Mouse (Mus musculus) heart, embryonic 14.5 days (tissue): ENCODE measurements at regions not wholly inside any gene's neighbourhood (a gene's known extent, or its start where the extent isn't known, plus 50 kb on each side); places are given as distances from the start of the nearest gene placed in this dataset.

Experiments
- ATAC-seq: fragments of 200-750 bp; cut with Nextera tagmentation; 2 replicates; pipeline ENCODE4 v1.8.0; 2017; ENCODE audit warnings: low read depth, moderate TSS enrichment; ENCODE audit not compliant: insufficient number of reproducible peaks, insufficient read depth, low FRiP score
- H3K27ac ChIP-seq, 2 experiments: fragments of 200-500 bp in 1 of 2; fragments of 300-500 bp in 1 of 2; sonication (generic) in 1 of 2; replicated peaks in 1 of 2; 2 replicates each; pipeline ENCODE4 v1.5.1; 2012 to 2014; ENCODE audit warnings: low read depth in 2 of 2, low read length in 2 of 2, control low read depth in 1 of 2, mild to moderate bottlenecking in 1 of 2, mixed read lengths in 1 of 2; ENCODE audit not compliant: control insufficient read depth in 1 of 2, insufficient read depth in 1 of 2
- H3K27me3 ChIP-seq: fragments of 300-500 bp; sonication (generic); 2 replicates; pipeline ENCODE4 v1.6.1; 2014; ENCODE audit warnings: mild to moderate bottlenecking, low read length, control low read depth; ENCODE audit not compliant: control insufficient read depth, insufficient read depth
- H3K36me3 ChIP-seq: fragments of 300-500 bp; sonication (generic); 2 replicates; pipeline ENCODE4 v1.6.1; 2014; ENCODE audit warnings: mild to moderate bottlenecking, control low read depth, low read length, mixed read lengths; ENCODE audit not compliant: control insufficient read depth, insufficient read depth
- H3K4me1 ChIP-seq, 2 experiments: fragments of 200-500 bp in 1 of 2; fragments of 300-500 bp in 1 of 2; sonication (generic) in 1 of 2; 2 replicates each; pipeline ENCODE4 v1.6.1; 2012 to 2014; ENCODE audit warnings: low read length in 2 of 2, control low read depth in 1 of 2, mixed read lengths in 1 of 2; ENCODE audit not compliant: control insufficient read depth in 2 of 2, insufficient read depth in 2 of 2
- H3K4me2 ChIP-seq: fragments of 300-500 bp; sonication (generic); 2 replicates; pipeline ENCODE4 v1.6.1; 2014; ENCODE audit warnings: mild to moderate bottlenecking, low read length
- H3K4me3 ChIP-seq, 2 experiments: fragments of 200-500 bp in 1 of 2; fragments of 300-500 bp in 1 of 2; sonication (generic) in 1 of 2; 2 replicates each; pipeline ENCODE4 v1.5.1; 2012 to 2014; ENCODE audit warnings: low read length in 2 of 2, mild to moderate bottlenecking in 2 of 2, control low read depth in 1 of 2, low read depth in 1 of 2, moderate library complexity in 1 of 2; ENCODE audit not compliant: control insufficient read depth in 1 of 2, insufficient read depth in 1 of 2
- H3K9ac ChIP-seq: fragments of 300-500 bp; sonication (generic); 2 replicates; pipeline ENCODE4 v1.6.1; 2014; ENCODE audit warnings: mild to moderate bottlenecking, low read length
- H3K9me3 ChIP-seq: fragments of 300-500 bp; sonication (generic); 2 replicates; pipeline ENCODE4 v1.6.1; 2016; ENCODE audit warnings: low read length, control low read depth; ENCODE audit not compliant: control insufficient read depth
- WGBS: fragments of 180-500 bp; shearing (Covaris S2); extraction: QIAGEN DNeasy Blood & Tissue Kit; methylation state at CpG from one replicate; pipeline ENCODE4 v1.1.7; 2014; 5-methylcytosine and 5-hydroxymethylcytosine counted together

GRCm38 (mm10) chr16:29833875-29834274, 230.3 kb upstream of the Hes1 start:
- Histone ChIP-seq H3K4me3 (no peak overlapping the region), H3K9ac (no peak overlapping the region), H3K27ac (no peak overlapping the region), H3K27me3 (no peaks in the 10 kb centered on the region), H3K9me3 (peaks cover 4% of the 10 kb centered on the region; the same call in 1 of the 2 replicates), H3K36me3 (no peaks in the 10 kb centered on the region), H3K4me2 (no peak overlapping the region), H3K4me1 (peaks cover 12 to 18% of the 10 kb centered on the region in 2 experiments)
- ATAC-seq: no peak
- WGBS: 75% methylated on average over 6 of the region's 6 CpGs

GRCm38 (mm10) chr16:29834669-29835068, 229.5 kb upstream of the Hes1 start:
- no peak overlapping the region for H3K4me3 ChIP-seq
- no peak for ATAC-seq
- no peak overlapping the region for H3K9ac ChIP-seq
- no peaks in the 10 kb centered on the region for H3K27me3 ChIP-seq
- no peak overlapping the region for H3K27ac ChIP-seq
- H3K4me1 ChIP-seq: peaks cover 20 to 22% of the 10 kb centered on the region in 2 experiments
- no peaks in the 10 kb centered on the region for H3K9me3 ChIP-seq
- H3K4me2 ChIP-seq: no peak overlapping the region
- no peaks in the 10 kb centered on the region for H3K36me3 ChIP-seq
- WGBS: 86% methylated on average over 6 of the region's 6 CpGs

- H3K27ac ChIP-seq: no peak overlapping the region
- H3K36me3 ChIP-seq: no peaks in the 10 kb centered on the region
- H3K9ac ChIP-seq: no peak overlapping the region
- 0 out of 4 replicates have a peak overlapping the region, but pooled peaks have one; percentile 2 to 6 for H3K4me3 ChIP-seq
- H3K27me3 ChIP-seq: no peaks in the 10 kb centered on the region
- 15% methylated on average over 14 of the region's 14 CpGs for WGBS
- peak overlapping the region; percentile 53 for H3K4me2 ChIP-seq
- peaks cover 15 to 16% of the 10 kb centered on the region in 2 experiments for H3K4me1 ChIP-seq
- no peaks in the 10 kb centered on the region for H3K9me3 ChIP-seq
- ATAC-seq: no peak
These were observed 227.1 kb upstream of the Hes1 start for GRCm38 (mm10) chr16:29837025-29837629.

- Histone ChIP-seq H3K9me3 (no peaks in the 10 kb centered on the region), H3K27ac (no peak overlapping the region), H3K4me2 (no peak overlapping the region), H3K36me3 (no peaks in the 10 kb centered on the region), H3K4me1 (peaks cover 15 to 16% of the 10 kb centered on the region in 2 experiments), H3K4me3 (no peak overlapping the region), H3K27me3 (no peaks in the 10 kb centered on the region), H3K9ac (no peak overlapping the region)
- ATAC-seq: no peak
- 91% methylated on average over 5 of the region's 5 CpGs for WGBS
These were observed 226.3 kb upstream of the Hes1 start for GRCm38 (mm10) chr16:29837874-29838273.

GRCm38 (mm10) chr16:29838981-29839661, 225.1 kb upstream of the Hes1 start:
- no peaks in the 10 kb centered on the region for H3K27me3 ChIP-seq
- H3K4me2 ChIP-seq: peak overlapping the region; percentile 71
- no peaks in the 10 kb centered on the region for H3K36me3 ChIP-seq
- H3K9ac ChIP-seq: peak overlapping the region; percentile 54
- peaks cover 15 to 16% of the 10 kb centered on the region in 2 experiments for H3K4me1 ChIP-seq
- no peak overlapping the region; a peak in 1 of 4 replicates for H3K27ac ChIP-seq
- peak; percentile 43; the same call in 1 of the 2 replicates for ATAC-seq
- peak overlapping the region; percentile 30 to 37 for H3K4me3 ChIP-seq
- no peaks in the 10 kb centered on the region for H3K9me3 ChIP-seq
- WGBS: 6% methylated on average over 28 of the region's 28 CpGs

GRCm38 (mm10) chr16:29839662-29840001, 224.6 kb upstream of the Hes1 start:
- peak overlapping the region; percentile 54; the same call in 1 of the 2 replicates for H3K9ac ChIP-seq
- WGBS: 25% methylated on average over 6 of the region's 6 CpGs
- H3K27me3 ChIP-seq: no peaks in the 10 kb centered on the region
- peak overlapping the region; percentile 71 for H3K4me2 ChIP-seq
- H3K4me1 ChIP-seq: peaks cover 16 to 18% of the 10 kb centered on the region in 2 experiments
- no peaks in the 10 kb centered on the region for H3K9me3 ChIP-seq
- ATAC-seq: no peak
- no peak overlapping the region; a peak in 1 of 4 replicates for H3K27ac ChIP-seq
- no peaks in the 10 kb centered on the region for H3K36me3 ChIP-seq
- H3K4me3 ChIP-seq: peak overlapping the region; percentile 30 to 37

GRCm38 (mm10) chr16:29840412-29840811, 223.8 kb upstream of the Hes1 start:
- 75% methylated on average over 2 of the region's 2 CpGs for WGBS
- ATAC-seq: no peak
- H3K4me2 ChIP-seq: no peak overlapping the region
- no peak overlapping the region for H3K27ac ChIP-seq
- H3K4me1 ChIP-seq: peaks cover 19 to 26% of the 10 kb centered on the region in 2 experiments
- no peaks in the 10 kb centered on the region for H3K36me3 ChIP-seq
- H3K27me3 ChIP-seq: no peaks in the 10 kb centered on the region
- H3K9me3 ChIP-seq: no peaks in the 10 kb centered on the region
- no peak overlapping the region for H3K4me3 ChIP-seq
- H3K9ac ChIP-seq: no peak overlapping the region
